Mouse (Mus musculus): ENCODE measurements around the gene Orm3. TPM values are rescaled to one million over a fixed set of nuclear protein-coding genes. Genes with fewer than 3 reads are reported as not detected.

The Orm3 gene
- polyA plus RNA-seq, 1 experiment from 2014 or later, result not detected

- no peaks in the 10 kb centered on the region for H3K9me3 ChIP-seq (ENCODE audit: control insufficient read depth, low read length)
- H3K4me2 ChIP-seq (ENCODE audit: low read depth), result no peak overlapping the region
- no peak overlapping the region for H3K27ac ChIP-seq (ENCODE audit: low read depth, low read length)
- H3K9ac ChIP-seq (ENCODE audit: low read length), result no peak overlapping the region
- peaks cover 13% of the 10 kb centered on the region for H3K4me1 ChIP-seq (ENCODE audit: control insufficient read depth, insufficient read depth, low read length)
- H3K4me3 ChIP-seq (ENCODE audit: low read depth, low read length), result no peak overlapping the region
- no peaks in the 10 kb centered on the region; the same call in 1 of the 2 replicates for H3K36me3 ChIP-seq (ENCODE audit: control insufficient read depth, insufficient read depth, low read length)
- H3K27me3 ChIP-seq (ENCODE audit: control insufficient read depth, insufficient read depth, low read length), result no peaks in the 10 kb centered on the region
- ATAC-seq (ENCODE audit: insufficient read depth, low FRiP score, low TSS enrichment) (peak; percentile 67), DNase-seq (ENCODE audit: low spot score) (no peak)
- 54% methylated on average over 11 of the region's 11 CpGs for WGBS
These were observed 34.0 kb downstream of the Orm3 start for GRCm38 (mm10) chr4:63389887-63390528.

GRCm38 (mm10) chr4:63391322-63391721 is 35.4 kb downstream of the Orm3 start:
- Histone ChIP-seq H3K4me1 (ENCODE audit: control insufficient read depth, insufficient read depth, low read length) (peaks cover 13% of the 10 kb centered on the region), H3K27ac (ENCODE audit: low read depth, low read length) (no peak overlapping the region), H3K36me3 (ENCODE audit: control insufficient read depth, insufficient read depth, low read length) (no peaks in the 10 kb centered on the region; the same call in 1 of the 2 replicates), H3K9ac (ENCODE audit: low read length) (no peak overlapping the region), H3K4me3 (ENCODE audit: low read depth, low read length) (no peak overlapping the region), H3K4me2 (ENCODE audit: low read depth) (no peak overlapping the region), H3K9me3 (ENCODE audit: control insufficient read depth, low read length) (no peaks in the 10 kb centered on the region), H3K27me3 (ENCODE audit: control insufficient read depth, insufficient read depth, low read length) (no peaks in the 10 kb centered on the region)
- no peak for ATAC-seq (ENCODE audit: insufficient read depth, low FRiP score, low TSS enrichment)
- 84% methylated on average over 6 of the region's 6 CpGs for whole genome bisulfite sequencing
- no peak for DNase-seq (ENCODE audit: low spot score)

GRCm38 (mm10) chr4:63397981-63398537 is 42.1 kb downstream of the Orm3 start:
- 0 out of 2 replicates have a peak, but pooled peaks cover 3% of the 10 kb centered on the region for H3K4me1 ChIP-seq (ENCODE audit: control insufficient read depth, insufficient read depth, low read length)
- H3K27ac ChIP-seq (ENCODE audit: low read depth, low read length), result no peak overlapping the region
- ATAC-seq (ENCODE audit: insufficient read depth, low FRiP score, low TSS enrichment), result no peak
- H3K27me3 ChIP-seq (ENCODE audit: control insufficient read depth, insufficient read depth, low read length), result no peaks in the 10 kb centered on the region
- 86% methylated on average over 10 of the region's 10 CpGs for WGBS
- H3K9ac ChIP-seq (ENCODE audit: low read length), result no peak overlapping the region
- H3K9me3 ChIP-seq (ENCODE audit: control insufficient read depth, low read length), result no peaks in the 10 kb centered on the region
- no peaks in the 10 kb centered on the region; the same call in 1 of the 2 replicates for H3K36me3 ChIP-seq (ENCODE audit: control insufficient read depth, insufficient read depth, low read length)
- H3K4me2 ChIP-seq (ENCODE audit: low read depth), result no peak overlapping the region
- H3K4me3 ChIP-seq (ENCODE audit: low read depth, low read length), result no peak overlapping the region
- no peak for DNase-seq (ENCODE audit: low spot score)

- Histone ChIP-seq H3K9me3 (ENCODE audit: control insufficient read depth, low read length) (no peaks in the 10 kb centered on the region), H3K27ac (ENCODE audit: low read depth, low read length) (no peak overlapping the region), H3K27me3 (ENCODE audit: control insufficient read depth, insufficient read depth, low read length) (no peaks in the 10 kb centered on the region), H3K4me2 (ENCODE audit: low read depth) (no peak overlapping the region), H3K4me1 (ENCODE audit: control insufficient read depth, insufficient read depth, low read length) (peaks cover 3% of the 10 kb centered on the region; the same call in 1 of the 2 replicates), H3K36me3 (ENCODE audit: control insufficient read depth, insufficient read depth, low read length) (no peaks in the 10 kb centered on the region; the same call in 1 of the 2 replicates), H3K4me3 (ENCODE audit: low read depth, low read length) (no peak overlapping the region), H3K9ac (ENCODE audit: low read length) (no peak overlapping the region)
- DNase-seq (ENCODE audit: low spot score) (no peak), ATAC-seq (ENCODE audit: insufficient read depth, low FRiP score, low TSS enrichment) (no peak)
- 67% methylated on average over 11 of the region's 11 CpGs for WGBS
These were observed 43.1 kb downstream of the Orm3 start for GRCm38 (mm10) chr4:63398854-63399609.

- ATAC-seq (ENCODE audit: insufficient read depth, low FRiP score, low TSS enrichment) (no peak), DNase-seq (ENCODE audit: low spot score) (no peak)
- no peaks in the 10 kb centered on the region for H3K36me3 ChIP-seq (ENCODE audit: control insufficient read depth, insufficient read depth, low read length)
- H3K4me1 ChIP-seq (ENCODE audit: control insufficient read depth, insufficient read depth, low read length), result peaks cover 3% of the 10 kb centered on the region; the same call in 1 of the 2 replicates
- no peak overlapping the region for H3K4me2 ChIP-seq (ENCODE audit: low read depth)
- H3K4me3 ChIP-seq (ENCODE audit: low read depth, low read length), result no peak overlapping the region
- no peaks in the 10 kb centered on the region for H3K9me3 ChIP-seq (ENCODE audit: control insufficient read depth, low read length)
- no peak overlapping the region for H3K9ac ChIP-seq (ENCODE audit: low read length)
- 61% methylated on average over 8 of the region's 8 CpGs for WGBS
- no peak overlapping the region for H3K27ac ChIP-seq (ENCODE audit: low read depth, low read length)
- no peaks in the 10 kb centered on the region for H3K27me3 ChIP-seq (ENCODE audit: control insufficient read depth, insufficient read depth, low read length)
These were observed 43.8 kb downstream of the Orm3 start for GRCm38 (mm10) chr4:63399691-63400270.

- Histone ChIP-seq H3K4me1 (ENCODE audit: control insufficient read depth, insufficient read depth, low read length) (peaks cover 3% of the 10 kb centered on the region; the same call in 1 of the 2 replicates), H3K27ac (ENCODE audit: low read depth, low read length) (no peak overlapping the region), H3K27me3 (ENCODE audit: control insufficient read depth, insufficient read depth, low read length) (no peaks in the 10 kb centered on the region), H3K9me3 (ENCODE audit: control insufficient read depth, low read length) (no peaks in the 10 kb centered on the region), H3K4me2 (ENCODE audit: low read depth) (no peak overlapping the region), H3K9ac (ENCODE audit: low read length) (no peak overlapping the region), H3K4me3 (ENCODE audit: low read depth, low read length) (no peak overlapping the region), H3K36me3 (ENCODE audit: control insufficient read depth, insufficient read depth, low read length) (no peaks in the 10 kb centered on the region)
- ATAC-seq (ENCODE audit: insufficient read depth, low FRiP score, low TSS enrichment), result no peak
- DNase-seq (ENCODE audit: low spot score), result no peak
- 87% methylated on average over 18 of the region's 18 CpGs for WGBS
These were observed 44.8 kb downstream of the Orm3 start for GRCm38 (mm10) chr4:63400541-63401306.

- no peaks in the 10 kb centered on the region for H3K9me3 ChIP-seq (ENCODE audit: control insufficient read depth, low read length)
- 91% methylated on average over 6 of the region's 6 CpGs for WGBS
- H3K36me3 ChIP-seq (ENCODE audit: control insufficient read depth, insufficient read depth, low read length), result no peaks in the 10 kb centered on the region
- peaks cover 3% of the 10 kb centered on the region; the same call in 1 of the 2 replicates for H3K4me1 ChIP-seq (ENCODE audit: control insufficient read depth, insufficient read depth, low read length)
- no peak for ATAC-seq (ENCODE audit: insufficient read depth, low FRiP score, low TSS enrichment)
- no peak overlapping the region for H3K27ac ChIP-seq (ENCODE audit: low read depth, low read length)
- no peak overlapping the region for H3K4me3 ChIP-seq (ENCODE audit: low read depth, low read length)
- no peak overlapping the region for H3K4me2 ChIP-seq (ENCODE audit: low read depth)
- H3K27me3 ChIP-seq (ENCODE audit: control insufficient read depth, insufficient read depth, low read length), result no peaks in the 10 kb centered on the region
- no peak overlapping the region for H3K9ac ChIP-seq (ENCODE audit: low read length)
- DNase-seq (ENCODE audit: low spot score), result no peak
These were observed 45.7 kb downstream of the Orm3 start for GRCm38 (mm10) chr4:63401620-63402019.

- no peak for ATAC-seq (ENCODE audit: insufficient read depth, low FRiP score, low TSS enrichment)
- no peaks in the 10 kb centered on the region for H3K36me3 ChIP-seq (ENCODE audit: control insufficient read depth, insufficient read depth, low read length)
- peaks cover 3% of the 10 kb centered on the region; the same call in 1 of the 2 replicates for H3K4me1 ChIP-seq (ENCODE audit: control insufficient read depth, insufficient read depth, low read length)
- DNase-seq (ENCODE audit: low spot score), result no peak
- H3K27me3 ChIP-seq (ENCODE audit: control insufficient read depth, insufficient read depth, low read length), result no peaks in the 10 kb centered on the region
- no peak overlapping the region for H3K27ac ChIP-seq (ENCODE audit: low read depth, low read length)
- H3K4me3 ChIP-seq (ENCODE audit: low read depth, low read length), result no peak overlapping the region
- WGBS, result 93% methylated on average over 9 of the region's 10 CpGs
- H3K9me3 ChIP-seq (ENCODE audit: control insufficient read depth, low read length), result no peaks in the 10 kb centered on the region
- peak overlapping the region; percentile 56; the same call in 1 of the 2 replicates for H3K9ac ChIP-seq (ENCODE audit: low read length)
- H3K4me2 ChIP-seq (ENCODE audit: low read depth), result no peak overlapping the region
These were observed 46.1 kb downstream of the Orm3 start for GRCm38 (mm10) chr4:63402056-63402455.

All from neural tube, embryonic 11.5 days (tissue).